Mouse (Mus musculus) megakaryocyte, embryonic 14.5 days (primary cell): Measurements from ENCODE around the gene D16Ertd472e. TPM values are rescaled to one million over a fixed set of nuclear protein-coding genes. Genes with fewer than 3 reads are reported as not detected.

ENCODE experiments used
- H3K27me3 ChIP-seq: replicated peaks from 2 replicates; pipeline ENCODE3; 2012; ENCODE audit warnings: inconsistent platforms
- H3K36me3 ChIP-seq: replicated peaks from 2 replicates; pipeline ENCODE3; 2012; ENCODE audit warnings: low read length, inconsistent platforms, mixed read lengths
- H3K4me1 ChIP-seq: 2 replicates; pipeline ENCODE4 v1.6.1; 2012; ENCODE audit warnings: inconsistent platforms
- H3K4me3 ChIP-seq: replicated peaks from 2 replicates; pipeline ENCODE3; 2012; ENCODE audit warnings: moderate library complexity, mild to moderate bottlenecking, inconsistent platforms
- H3K9me3 ChIP-seq: 2 replicates; pipeline ENCODE4 v1.6.1; 2012; ENCODE audit warnings: inconsistent platforms
- FLI1 ChIP-seq: IDR thresholded peaks from 2 replicates; pipeline ENCODE4 v1.6.1; 2012; ENCODE audit warnings: low read length, inconsistent platforms, mixed read lengths
- GATA1 ChIP-seq: IDR thresholded peaks from 3 replicates; pipeline ENCODE4 v1.6.1; 2012; ENCODE audit warnings: mixed read lengths, low read length, inconsistent platforms, borderline replicate concordance
- polyA plus RNA-seq: library from polyadenylated mRNA; stranded (reverse); fragments of >175 nt; gene quantifications from 2 replicates; pipeline ENCODE4 v1.2.3, GENCODE M21; 2012; ENCODE audit warnings: low replicate concordance; ENCODE audit not compliant: insufficient read depth

The D16Ertd472e gene
- polyA plus RNA-seq, 1 experiment = 19.1 TPM

DNA sequence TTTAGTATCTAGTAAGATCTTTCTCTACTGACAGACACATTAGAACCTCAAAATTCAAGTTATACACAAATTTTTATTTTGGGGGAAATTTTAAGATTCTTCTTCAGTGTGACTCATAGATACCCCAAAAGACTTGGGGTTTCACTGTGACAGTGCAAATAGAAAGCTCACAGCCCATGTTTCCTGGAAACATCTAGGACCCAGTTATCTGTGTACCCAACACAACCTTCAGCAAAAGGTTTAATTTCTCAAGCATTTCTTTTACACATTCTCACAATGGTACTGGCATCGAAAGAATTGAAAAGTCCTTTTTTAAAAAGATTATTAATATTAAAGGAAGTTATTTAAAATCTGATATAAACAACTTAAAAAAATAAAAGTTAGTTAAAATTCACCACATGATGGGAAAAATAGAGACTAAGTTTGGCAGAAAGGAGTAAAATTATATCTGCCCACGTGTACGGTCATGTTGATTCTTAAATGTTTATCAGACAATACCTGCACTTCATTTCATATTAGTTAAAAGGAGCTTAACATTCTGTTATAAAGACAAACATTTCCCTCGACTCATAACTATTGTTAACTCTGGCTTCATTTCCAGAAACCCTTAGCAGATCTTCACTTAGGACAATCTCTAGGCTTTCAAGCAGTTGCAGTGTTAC lies 1.2 kb downstream of the D16Ertd472e start:
- H3K27me3 ChIP-seq = no peaks in the 10 kb centered on the region
- H3K4me3 ChIP-seq = peak overlapping the region; percentile 96
- no peak for TF ChIP-seq FLI1
- TF ChIP-seq GATA1 = no peak
- peaks cover 30% of the 10 kb centered on the region for H3K36me3 ChIP-seq
- H3K9me3 ChIP-seq = no peaks in the 10 kb centered on the region
- peaks cover 48% of the 10 kb centered on the region for H3K4me1 ChIP-seq

DNA sequence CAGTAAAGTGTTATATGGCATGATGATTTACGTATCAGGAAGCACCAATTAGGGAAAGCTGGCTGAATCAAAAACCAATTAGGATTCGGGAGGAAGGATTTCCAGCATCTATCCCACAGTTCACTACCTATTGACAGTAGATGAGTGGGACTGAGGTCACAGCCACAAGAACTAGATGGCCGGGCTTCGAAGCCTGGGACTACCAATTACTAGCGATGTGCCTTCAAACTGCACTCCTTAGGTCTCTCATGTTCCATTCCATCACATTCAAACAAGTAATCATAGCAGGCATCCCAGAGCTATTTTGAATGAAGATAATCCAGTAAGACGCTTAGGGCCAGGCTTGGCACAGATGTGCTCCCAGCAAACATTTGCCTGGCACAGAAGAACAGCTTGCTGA lies 2.3 kb downstream of the D16Ertd472e start:
- TF ChIP-seq FLI1 (no peak), GATA1 (no peak)
- Histone ChIP-seq H3K4me3 (peak overlapping the region; percentile 96), H3K4me1 (peaks cover 46% of the 10 kb centered on the region)

GRCm38 (mm10) chr16:78573016-78573415 lies 3.5 kb downstream of the D16Ertd472e start:
- Histone ChIP-seq H3K36me3 (peaks cover 30% of the 10 kb centered on the region), H3K27me3 (no peaks in the 10 kb centered on the region), H3K4me3 (peak overlapping the region; percentile 44), H3K9me3 (no peaks in the 10 kb centered on the region), H3K4me1 (peaks cover 37% of the 10 kb centered on the region)
- TF ChIP-seq GATA1 (no peak), FLI1 (no peak)

More for the DNA sequence above, 2.3 kb downstream of the D16Ertd472e start:
- no peaks in the 10 kb centered on the region for H3K9me3 ChIP-seq
- no peaks in the 10 kb centered on the region for H3K27me3 ChIP-seq
- peaks cover 30% of the 10 kb centered on the region for H3K36me3 ChIP-seq

DNA sequence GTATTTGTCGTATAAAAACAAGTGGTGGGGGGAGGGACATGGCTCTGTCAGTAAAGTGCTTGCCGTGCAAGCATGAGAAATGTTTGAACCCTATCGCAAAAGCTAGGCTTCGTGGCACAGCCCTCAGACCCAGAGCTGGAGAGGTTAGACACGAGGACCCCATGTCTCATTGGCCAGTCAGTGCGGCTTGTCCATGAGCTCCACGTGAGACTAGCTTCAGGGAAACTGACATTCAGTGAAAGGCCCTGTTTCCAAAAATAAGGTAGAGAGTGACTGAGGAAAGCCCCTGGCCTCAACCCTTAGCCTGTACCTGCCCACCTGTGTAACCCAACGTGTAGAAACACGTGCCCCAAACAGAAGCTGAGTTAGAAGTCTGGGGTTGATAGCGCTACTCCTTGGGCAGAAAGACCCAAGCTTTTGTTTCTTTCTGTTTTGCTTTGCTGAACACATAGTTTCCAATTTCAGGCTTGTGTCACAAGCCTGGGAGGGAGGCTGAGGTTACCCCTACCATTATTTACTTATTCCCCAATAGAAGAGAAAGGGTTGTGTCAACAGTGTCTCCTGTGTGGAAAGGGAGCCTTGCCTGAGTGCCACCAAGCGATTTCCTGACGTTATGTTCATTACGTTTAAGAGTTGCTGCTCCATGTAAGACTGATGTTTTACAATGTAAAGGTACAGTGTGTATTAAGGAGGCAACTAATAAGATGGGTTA lies 12.2 kb downstream of the D16Ertd472e start:
- Histone ChIP-seq H3K4me1 (peaks cover 63% of the 10 kb centered on the region), H3K9me3 (no peaks in the 10 kb centered on the region), H3K36me3 (peaks cover 60% of the 10 kb centered on the region), H3K4me3 (peak overlapping the region; percentile 34), H3K27me3 (no peaks in the 10 kb centered on the region)
- no peak for TF ChIP-seq FLI1
- TF ChIP-seq GATA1 = no peak

GRCm38 (mm10) chr16:78563093-78563971 lies 13.2 kb downstream of the D16Ertd472e start:
- no peaks in the 10 kb centered on the region for H3K9me3 ChIP-seq
- H3K4me1 ChIP-seq = peaks cover 73% of the 10 kb centered on the region
- peak overlapping the region; percentile 82 for H3K4me3 ChIP-seq
- TF ChIP-seq FLI1 = no peak
- no peak for TF ChIP-seq GATA1
- peaks cover 70% of the 10 kb centered on the region for H3K36me3 ChIP-seq
- no peaks in the 10 kb centered on the region for H3K27me3 ChIP-seq

GRCm38 (mm10) chr16:78560627-78561026 lies 15.9 kb downstream of the D16Ertd472e start:
- Histone ChIP-seq H3K4me3 (no peak overlapping the region), H3K36me3 (peaks cover 89% of the 10 kb centered on the region), H3K9me3 (no peaks in the 10 kb centered on the region), H3K4me1 (peaks cover 89% of the 10 kb centered on the region), H3K27me3 (no peaks in the 10 kb centered on the region)
- TF ChIP-seq FLI1 (no peak), GATA1 (no peak)

GRCm38 (mm10) chr16:78560063-78560462 lies 16.4 kb downstream of the D16Ertd472e start:
- peak overlapping the region; percentile 69 for H3K4me3 ChIP-seq

GRCm38 (mm10) chr16:78557573-78557972 lies 18.9 kb downstream of the D16Ertd472e start:
- peak overlapping the region; percentile 1 for H3K4me3 ChIP-seq
- peaks cover 81% of the 10 kb centered on the region for H3K4me1 ChIP-seq
- TF ChIP-seq FLI1 (no peak), GATA1 (no peak)
- no peaks in the 10 kb centered on the region for H3K9me3 ChIP-seq
- H3K36me3 ChIP-seq = peaks cover 90% of the 10 kb centered on the region
- H3K27me3 ChIP-seq = no peaks in the 10 kb centered on the region

More at GRCm38 (mm10) chr16:78560063-78560462, 16.4 kb downstream of the D16Ertd472e start:
- no peak for TF ChIP-seq GATA1
- no peak for TF ChIP-seq FLI1
- Histone ChIP-seq H3K27me3 (no peaks in the 10 kb centered on the region), H3K4me1 (peaks cover 86% of the 10 kb centered on the region), H3K36me3 (peaks cover 90% of the 10 kb centered on the region), H3K9me3 (no peaks in the 10 kb centered on the region)

DNA sequence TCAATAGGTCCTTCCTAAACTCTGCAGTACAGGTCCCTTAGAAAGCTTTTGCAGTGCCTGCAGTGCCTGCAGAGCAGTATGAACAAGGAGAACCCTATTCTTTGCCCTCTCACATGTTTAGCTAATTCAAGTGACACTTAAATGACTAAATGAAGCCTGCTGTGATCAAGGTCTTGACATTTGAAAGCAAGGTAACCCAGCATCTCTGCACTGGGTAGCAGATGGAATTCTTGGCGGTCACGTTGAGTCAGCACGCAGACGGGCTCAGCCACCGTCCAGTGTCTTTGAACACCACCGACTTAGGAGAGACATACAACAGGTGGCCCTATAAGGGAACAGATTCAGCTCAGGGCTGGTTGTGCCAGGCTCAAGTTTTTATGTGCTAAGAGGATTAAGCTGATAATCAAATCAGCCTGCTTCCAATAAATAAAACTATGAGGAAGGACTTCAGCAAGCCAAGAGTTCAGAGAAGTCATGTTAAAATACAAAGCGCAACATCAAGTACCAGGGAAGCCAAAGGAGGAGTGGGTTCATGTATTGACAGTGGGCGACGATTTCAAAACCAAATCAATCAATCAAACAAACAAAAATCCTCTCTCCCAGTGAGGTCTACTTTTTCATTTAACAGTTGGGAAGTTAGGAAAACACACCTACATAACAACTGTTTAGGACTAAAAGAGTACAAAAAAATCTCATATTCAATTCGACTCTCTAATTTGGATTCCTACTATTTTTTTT lies 21.4 kb downstream of the D16Ertd472e start:
- TF ChIP-seq FLI1 (no peak), GATA1 (no peak)
- Histone ChIP-seq H3K36me3 (peaks cover 88% of the 10 kb centered on the region), H3K4me3 (no peak overlapping the region), H3K27me3 (no peaks in the 10 kb centered on the region), H3K4me1 (peaks cover 63% of the 10 kb centered on the region), H3K9me3 (no peaks in the 10 kb centered on the region)

GRCm38 (mm10) chr16:78547367-78547766 lies 29.1 kb downstream of the D16Ertd472e start:
- Histone ChIP-seq H3K4me1 (peaks cover 40% of the 10 kb centered on the region), H3K36me3 (peaks cover 98% of the 10 kb centered on the region), H3K9me3 (no peaks in the 10 kb centered on the region), H3K4me3 (no peak overlapping the region), H3K27me3 (no peaks in the 10 kb centered on the region)
- TF ChIP-seq GATA1 (no peak), FLI1 (no peak)
